Mouse (Mus musculus) naive thymus-derived CD4-positive, alpha-beta T cell, adult 5 months (primary cell): ENCODE data around the gene Tmem179. TPM values are rescaled to one million over a fixed set of nuclear protein-coding genes. Genes with fewer than 3 reads are reported as not detected.

ENCODE experiments used
- polyA plus RNA-seq: library from polyadenylated mRNA; unstranded; fragments of 100-300 nt; shearing (Covaris generic); gene quantifications from one replicate; pipeline ENCODE4 v1.2.1, GENCODE M21; 2017

Gene Tmem179
- not detected for polyA plus RNA-seq

DNA sequence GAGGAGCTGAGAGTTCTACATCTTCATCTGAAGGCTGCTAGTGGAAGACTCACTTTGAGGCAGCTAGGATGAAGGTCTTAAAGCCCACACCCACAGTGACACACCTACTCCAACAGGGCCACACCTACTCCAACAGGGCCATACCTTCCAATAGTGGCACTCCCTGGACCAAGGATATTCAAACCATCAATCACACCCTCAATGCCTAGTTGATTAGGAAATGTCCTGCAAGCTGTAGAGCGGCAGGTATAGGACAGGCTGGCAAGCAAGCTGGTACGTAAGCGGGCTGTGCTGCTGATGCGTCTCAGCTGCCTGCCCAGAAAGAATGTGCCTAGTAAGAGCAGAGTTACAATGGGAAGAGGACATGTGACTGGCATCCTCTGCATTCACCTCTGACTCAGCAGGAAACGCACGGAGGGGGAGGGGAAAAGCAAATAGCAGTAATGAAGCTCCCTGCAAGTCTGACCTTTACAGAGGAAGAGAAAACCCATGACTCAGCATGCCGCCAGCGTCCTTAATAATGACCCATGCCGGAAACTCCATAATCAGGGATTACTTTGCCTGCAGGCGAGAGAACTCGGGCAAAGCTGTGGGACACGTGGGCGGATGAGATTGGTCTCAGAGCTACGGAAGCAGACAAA lies at the start of gene Tmem179:
Gene Tmem179, minus strand, starts transcription at position 51 of the 641 bp plus-strand sequence.

DNA sequence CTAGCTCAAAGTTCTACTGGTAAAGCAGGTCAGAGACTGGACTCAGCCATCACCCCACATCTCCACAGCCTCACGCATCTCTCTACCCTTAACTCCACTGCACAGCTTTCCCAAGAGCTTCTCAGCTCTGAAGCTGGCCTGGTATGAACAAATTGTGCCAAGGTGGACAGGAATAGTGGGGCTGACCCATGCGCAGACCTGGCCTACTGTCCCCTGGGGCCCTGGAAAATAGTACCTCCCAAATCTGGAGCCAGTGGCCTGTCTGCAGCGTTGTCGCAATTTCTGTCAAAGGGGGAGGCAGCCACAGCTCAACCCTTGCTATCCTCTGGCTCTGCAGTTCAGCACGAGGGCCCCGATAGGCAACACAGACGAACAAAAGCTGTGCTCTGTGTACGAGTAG lies 27.4 kb downstream of the Tmem179 start, which contains the start of gene A530016L24Rik:
Gene A530016L24Rik, plus strand, starts transcription at position 315 of the 400 bp plus-strand sequence.

Other genes starting within 250 kb of the Tmem179 start
- gene A530016L24Rik, start 27.3 kb downstream of the Tmem179 start, polyA plus RNA-seq: not detected
- 9.2 TPM for gene Inf2, start 72.0 kb upstream of the Tmem179 start, polyA plus RNA-seq
- gene Adssl1, start 103.3 kb upstream of the Tmem179 start, polyA plus RNA-seq: 0.32 TPM
- gene Siva1, start 127.9 kb upstream of the Tmem179 start, polyA plus RNA-seq: 26.9 TPM
- 102 TPM for gene Akt1, start 158.1 kb upstream of the Tmem179 start, polyA plus RNA-seq
- gene Zbtb42, start 162.1 kb upstream of the Tmem179 start, polyA plus RNA-seq: 3.8 TPM
- 9.9 TPM for gene Cep170b, start 203.7 kb upstream of the Tmem179 start, polyA plus RNA-seq
- not detected for gene Pld4, start 243.9 kb upstream of the Tmem179 start, polyA plus RNA-seq